Mouse (Mus musculus): ENCODE measurements at regions not wholly inside any gene's neighbourhood (a gene's known extent, or its start where the extent isn't known, plus 50 kb on each side); places are given as distances from the start of the nearest gene placed in this dataset.

DNA sequence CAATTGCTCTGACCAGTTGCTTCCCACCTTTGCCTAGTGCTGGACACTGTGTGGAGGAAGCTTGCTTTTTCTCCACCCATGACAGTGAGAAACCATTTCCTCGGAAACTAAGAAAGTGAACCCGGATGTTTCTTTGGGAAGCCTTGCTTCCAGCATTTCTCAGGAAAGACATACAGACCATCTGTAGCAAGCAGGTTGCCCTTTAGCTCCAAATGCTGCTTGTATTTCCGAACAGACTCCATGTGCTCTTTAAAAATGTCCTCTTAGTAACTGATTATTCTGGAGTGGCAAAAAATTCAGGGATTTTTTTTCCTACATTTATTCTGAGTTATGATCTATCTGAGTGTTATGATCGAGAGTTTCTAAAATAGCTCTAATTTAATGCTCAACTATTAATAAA is 577.9 kb upstream of the Nrsn1 start:
- no peak for TF ChIP-seq CTCF (IDR thresholded peaks at IDR 0.05; ENCODE audit: low read depth, low read length)
- no peak for TF ChIP-seq POLR2A (IDR thresholded peaks at IDR 0.05; ENCODE audit: insufficient read depth, low read length)

All from ES-Bruce4 (cell line).